Mouse (Mus musculus): Measurements from ENCODE around the gene Dhrs7. TPM values are rescaled to one million over a fixed set of nuclear protein-coding genes. Genes with fewer than 3 reads are reported as not detected.
A peak's percentile ranks its signal among the peaks of the same experiment; 100 is the strongest.
"Not testable (repeated sequence)": the region's sequence is repeated elsewhere in the genome, so short reads cannot be mapped to it uniquely, and the experiment has no call there.

Gene Dhrs7
- polyA plus RNA-seq (2015; fragmentation: Nextera tagmentation; extraction: Ambion mirVana), result 55.8 and 58.0 TPM in 2 replicates

DNA sequence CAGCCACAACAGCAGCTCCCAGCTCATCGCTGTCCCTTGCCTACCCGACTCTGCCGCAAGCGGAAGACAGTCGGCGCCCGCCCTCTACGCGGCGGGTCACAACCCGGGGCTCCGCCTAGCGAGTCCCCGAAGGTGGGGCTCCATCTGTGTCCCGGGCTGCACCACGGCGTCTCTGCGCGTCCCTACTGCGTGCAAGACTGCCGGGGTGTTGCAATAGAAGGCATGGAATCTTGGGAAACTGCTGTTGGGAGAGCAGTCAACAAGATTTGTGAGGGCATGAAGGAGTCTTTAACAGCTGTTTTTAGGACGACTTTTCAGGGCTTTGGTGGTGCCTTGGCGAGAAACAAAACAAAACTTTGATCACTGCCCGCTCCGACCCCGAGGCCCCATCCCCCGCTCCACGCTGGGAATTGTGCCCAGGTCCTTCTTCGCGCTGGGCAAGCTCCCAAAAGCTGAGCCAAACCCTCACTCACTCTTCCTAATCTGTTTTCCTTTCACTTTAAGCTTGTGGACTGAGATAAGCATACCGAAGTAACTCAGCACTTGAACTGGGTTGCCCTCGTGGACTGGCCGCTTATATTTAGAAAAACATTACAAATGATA lies at the start of gene Dhrs7:
TSS of gene Dhrs7 (minus strand) at position 175 of the 603 bp plus-strand sequence.
- H3K27ac ChIP-seq (ENCODE audit: low read length), result peak within 1 kb of the TSS; percentile 68
- H3K4me1 ChIP-seq (ENCODE audit: control insufficient read depth, insufficient read depth, low read length), result peaks cover 8% of the 10 kb centered on the region
- H3K4me3 ChIP-seq (ENCODE audit: low read length), result peak within 1 kb of the TSS; percentile 65
- 1% methylated on average over 33 of the region's 33 CpGs for WGBS
- no peaks in the 10 kb centered on the region for H3K27me3 ChIP-seq (replicated peaks; ENCODE audit: control insufficient read depth, insufficient read depth, low read length)
- peak within 1 kb of the TSS; percentile 75 for H3K9ac ChIP-seq (ENCODE audit: low read depth, low read length)
- peak; percentile 99 for ATAC-seq
- H3K9me3 ChIP-seq (ENCODE audit: control insufficient read depth, low read length), result no peaks in the 10 kb centered on the region
- no peaks in the 10 kb centered on the region for H3K36me3 ChIP-seq (ENCODE audit: control insufficient read depth, insufficient read depth, low read length)
- H3K4me2 ChIP-seq (ENCODE audit: low read depth, low read length), result peak within 1 kb of the TSS; percentile 90

GRCm38 (mm10) chr12:72709981-72710380 lies 45.3 kb upstream of the Dhrs7 start:
- Histone ChIP-seq H3K36me3 (ENCODE audit: control insufficient read depth, insufficient read depth, low read length) (no peaks in the 10 kb centered on the region), H3K27me3 (replicated peaks; ENCODE audit: control insufficient read depth, insufficient read depth, low read length) (no peaks in the 10 kb centered on the region), H3K4me2 (ENCODE audit: low read depth, low read length) (no peak overlapping the region), H3K9me3 (ENCODE audit: control insufficient read depth, low read length) (no peaks in the 10 kb centered on the region), H3K4me3 (ENCODE audit: low read length) (no peak overlapping the region), H3K9ac (ENCODE audit: low read depth, low read length) (no peak overlapping the region), H3K4me1 (ENCODE audit: control insufficient read depth, insufficient read depth, low read length) (no peaks in the 10 kb centered on the region), H3K27ac (ENCODE audit: low read length) (no peak overlapping the region)
- ATAC-seq, result no peak
- 97% methylated on average over 3 of the region's 3 CpGs for WGBS

GRCm38 (mm10) chr12:72704068-72704467 lies 39.4 kb upstream of the Dhrs7 start:
- H3K9ac ChIP-seq (ENCODE audit: low read depth, low read length), result no peak overlapping the region
- H3K27me3 ChIP-seq (replicated peaks; ENCODE audit: control insufficient read depth, insufficient read depth, low read length), result no peaks in the 10 kb centered on the region
- no peak overlapping the region for H3K4me3 ChIP-seq (ENCODE audit: low read length)
- no peaks in the 10 kb centered on the region for H3K36me3 ChIP-seq (ENCODE audit: control insufficient read depth, insufficient read depth, low read length)
- no peak overlapping the region for H3K4me2 ChIP-seq (ENCODE audit: low read depth, low read length)
- H3K9me3 ChIP-seq (ENCODE audit: control insufficient read depth, low read length), result no peaks in the 10 kb centered on the region
- ATAC-seq, result no peak
- 87% methylated on average over 4 of the region's 4 CpGs for WGBS
- no peaks in the 10 kb centered on the region for H3K4me1 ChIP-seq (ENCODE audit: control insufficient read depth, insufficient read depth, low read length)
- H3K27ac ChIP-seq (ENCODE audit: low read length), result no peak overlapping the region

DNA sequence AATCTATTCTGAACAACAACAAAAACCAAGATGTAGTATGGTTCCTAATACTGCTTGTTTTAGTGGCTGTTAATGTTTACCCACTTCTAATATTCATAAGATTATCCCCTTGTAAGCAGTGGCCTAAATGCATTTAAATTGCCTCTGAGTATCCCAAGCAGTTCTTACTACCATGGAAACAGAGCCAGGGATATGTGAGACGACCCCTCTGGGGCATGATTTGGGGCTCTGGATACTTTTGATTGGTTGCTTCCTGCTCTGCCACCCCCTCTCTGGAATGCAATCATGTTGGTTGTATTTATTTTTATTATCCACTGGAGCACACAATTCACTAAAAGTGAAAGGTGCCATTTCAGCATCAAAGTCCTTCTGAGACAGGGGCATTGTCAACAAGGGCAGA lies 35.3 kb upstream of the Dhrs7 start:
- H3K9ac ChIP-seq (ENCODE audit: low read depth, low read length), result no peak overlapping the region
- no peaks in the 10 kb centered on the region for H3K4me1 ChIP-seq (ENCODE audit: control insufficient read depth, insufficient read depth, low read length)
- H3K4me3 ChIP-seq (ENCODE audit: low read length), result no peak overlapping the region
- no peak overlapping the region for H3K27ac ChIP-seq (ENCODE audit: low read length)
- no peaks in the 10 kb centered on the region for H3K36me3 ChIP-seq (ENCODE audit: control insufficient read depth, insufficient read depth, low read length)
- no peak overlapping the region for H3K4me2 ChIP-seq (ENCODE audit: low read depth, low read length)
- no peak for ATAC-seq
- WGBS, result 32% methylated on average over 1 of the region's 1 CpGs
- no peaks in the 10 kb centered on the region for H3K27me3 ChIP-seq (replicated peaks; ENCODE audit: control insufficient read depth, insufficient read depth, low read length)
- H3K9me3 ChIP-seq (ENCODE audit: control insufficient read depth, low read length), result no peaks in the 10 kb centered on the region

DNA sequence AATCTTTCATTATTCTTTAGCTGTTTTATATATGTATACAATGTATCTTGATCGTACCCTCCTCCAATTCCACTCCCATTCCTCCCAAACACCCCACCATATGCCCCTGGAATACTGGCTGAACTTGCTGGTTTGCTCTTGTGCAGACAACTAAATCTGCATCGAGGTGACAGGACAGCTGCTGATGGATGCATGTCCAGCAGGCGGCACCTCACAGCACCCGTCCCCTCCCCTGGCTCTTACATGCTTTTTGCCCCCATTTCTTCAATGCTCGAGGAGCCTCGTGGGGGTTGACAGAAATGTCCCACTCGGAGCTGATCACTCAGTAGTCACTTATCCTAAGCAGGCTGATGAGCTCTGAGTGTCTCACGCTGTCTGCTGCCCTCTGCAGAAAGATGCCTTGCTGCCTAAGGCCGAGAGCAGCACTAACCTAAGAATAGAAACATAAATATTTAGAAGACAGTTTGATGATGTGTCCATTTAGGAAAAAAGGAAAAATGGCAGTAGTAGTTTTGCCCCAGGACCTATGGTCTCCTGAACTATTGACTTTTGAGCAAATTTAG lies 30.3 kb upstream of the Dhrs7 start:
- no peak overlapping the region for H3K27ac ChIP-seq (ENCODE audit: low read length)
- peak overlapping the region; percentile 14 for H3K4me2 ChIP-seq (ENCODE audit: low read depth, low read length)
- WGBS, result 32% methylated on average over 9 of the region's 9 CpGs
- no peaks in the 10 kb centered on the region for H3K27me3 ChIP-seq (replicated peaks; ENCODE audit: control insufficient read depth, insufficient read depth, low read length)
- H3K36me3 ChIP-seq (ENCODE audit: control insufficient read depth, insufficient read depth, low read length), result no peaks in the 10 kb centered on the region
- H3K4me1 ChIP-seq (ENCODE audit: control insufficient read depth, insufficient read depth, low read length), result no peaks in the 10 kb centered on the region
- no peak overlapping the region for H3K9ac ChIP-seq (ENCODE audit: low read depth, low read length)
- no peak for ATAC-seq
- H3K4me3 ChIP-seq (ENCODE audit: low read length), result no peak overlapping the region
- H3K9me3 ChIP-seq (ENCODE audit: control insufficient read depth, low read length), result no peaks in the 10 kb centered on the region

GRCm38 (mm10) chr12:72694438-72694837 lies 29.7 kb upstream of the Dhrs7 start:
- no peak; the same call in 1 of the 2 replicates for ATAC-seq

GRCm38 (mm10) chr12:72693895-72694294 lies 29.2 kb upstream of the Dhrs7 start:
- no peaks in the 10 kb centered on the region for H3K27me3 ChIP-seq (replicated peaks; ENCODE audit: control insufficient read depth, insufficient read depth, low read length)
- H3K27ac ChIP-seq (ENCODE audit: low read length), result no peak overlapping the region
- H3K36me3 ChIP-seq (ENCODE audit: control insufficient read depth, insufficient read depth, low read length), result no peaks in the 10 kb centered on the region
- WGBS, result 49% methylated on average over 6 of the region's 6 CpGs
- no peaks in the 10 kb centered on the region for H3K9me3 ChIP-seq (ENCODE audit: control insufficient read depth, low read length)
- no peak for ATAC-seq
- H3K4me3 ChIP-seq (ENCODE audit: low read length), result no peak overlapping the region
- H3K4me2 ChIP-seq (ENCODE audit: low read depth, low read length), result no peak overlapping the region
- no peaks in the 10 kb centered on the region for H3K4me1 ChIP-seq (ENCODE audit: control insufficient read depth, insufficient read depth, low read length)
- H3K9ac ChIP-seq (ENCODE audit: low read depth, low read length), result no peak overlapping the region

More at GRCm38 (mm10) chr12:72694438-72694837, 29.7 kb upstream of the Dhrs7 start:
- H3K4me3 ChIP-seq (ENCODE audit: low read length), result no peak overlapping the region
- no peaks in the 10 kb centered on the region for H3K27me3 ChIP-seq (replicated peaks; ENCODE audit: control insufficient read depth, insufficient read depth, low read length)
- H3K36me3 ChIP-seq (ENCODE audit: control insufficient read depth, insufficient read depth, low read length), result no peaks in the 10 kb centered on the region
- H3K27ac ChIP-seq (ENCODE audit: low read length), result no peak overlapping the region
- WGBS, result 55% methylated on average over 12 of the region's 12 CpGs
- no peaks in the 10 kb centered on the region for H3K4me1 ChIP-seq (ENCODE audit: control insufficient read depth, insufficient read depth, low read length)
- no peaks in the 10 kb centered on the region for H3K9me3 ChIP-seq (ENCODE audit: control insufficient read depth, low read length)
- no peak overlapping the region for H3K9ac ChIP-seq (ENCODE audit: low read depth, low read length)
- H3K4me2 ChIP-seq (ENCODE audit: low read depth, low read length), result no peak overlapping the region

GRCm38 (mm10) chr12:72688281-72688680 lies 23.6 kb upstream of the Dhrs7 start:
- H3K9me3 ChIP-seq (ENCODE audit: control insufficient read depth, low read length); H3K4me1 ChIP-seq (ENCODE audit: control insufficient read depth, insufficient read depth, low read length); H3K27me3 ChIP-seq (replicated peaks; ENCODE audit: control insufficient read depth, insufficient read depth, low read length); ATAC-seq; H3K27ac ChIP-seq (ENCODE audit: low read length); H3K4me3 ChIP-seq (ENCODE audit: low read length); H3K9ac ChIP-seq (ENCODE audit: low read depth, low read length); H3K36me3 ChIP-seq (ENCODE audit: control insufficient read depth, insufficient read depth, low read length); H3K4me2 ChIP-seq (ENCODE audit: low read depth, low read length): not testable (repeated sequence)
- 61% methylated on average over 2 of the region's 2 CpGs for WGBS

- not testable (repeated sequence) for H3K9ac ChIP-seq (ENCODE audit: low read depth, low read length); H3K9me3 ChIP-seq (ENCODE audit: control insufficient read depth, low read length); H3K4me3 ChIP-seq (ENCODE audit: low read length); H3K27me3 ChIP-seq (replicated peaks; ENCODE audit: control insufficient read depth, insufficient read depth, low read length); H3K4me2 ChIP-seq (ENCODE audit: low read depth, low read length); ATAC-seq; H3K36me3 ChIP-seq (ENCODE audit: control insufficient read depth, insufficient read depth, low read length); H3K27ac ChIP-seq (ENCODE audit: low read length); H3K4me1 ChIP-seq (ENCODE audit: control insufficient read depth, insufficient read depth, low read length)
- WGBS, result 51% methylated on average over 6 of the region's 6 CpGs
Observed at GRCm38 (mm10) chr12:72687741-72688140, 23.0 kb upstream of the Dhrs7 start.

- H3K27me3 ChIP-seq (replicated peaks; ENCODE audit: control insufficient read depth, insufficient read depth, low read length); H3K9ac ChIP-seq (ENCODE audit: low read depth, low read length); ATAC-seq; H3K4me2 ChIP-seq (ENCODE audit: low read depth, low read length); H3K27ac ChIP-seq (ENCODE audit: low read length); H3K36me3 ChIP-seq (ENCODE audit: control insufficient read depth, insufficient read depth, low read length); H3K4me3 ChIP-seq (ENCODE audit: low read length); H3K9me3 ChIP-seq (ENCODE audit: control insufficient read depth, low read length); H3K4me1 ChIP-seq (ENCODE audit: control insufficient read depth, insufficient read depth, low read length): not testable (repeated sequence)
- 76% methylated on average over 4 of the region's 4 CpGs for WGBS
Observed at GRCm38 (mm10) chr12:72686566-72686965, 21.9 kb upstream of the Dhrs7 start.
